Mouse (Mus musculus): ENCODE data around the gene Rpap3. TPM values are rescaled to one million over a fixed set of nuclear protein-coding genes. Genes with fewer than 3 reads are reported as not detected.

Rpap3 gene
- polyA plus RNA-seq, 1 experiment from 2014 or later: 6.9 TPM

DNA sequence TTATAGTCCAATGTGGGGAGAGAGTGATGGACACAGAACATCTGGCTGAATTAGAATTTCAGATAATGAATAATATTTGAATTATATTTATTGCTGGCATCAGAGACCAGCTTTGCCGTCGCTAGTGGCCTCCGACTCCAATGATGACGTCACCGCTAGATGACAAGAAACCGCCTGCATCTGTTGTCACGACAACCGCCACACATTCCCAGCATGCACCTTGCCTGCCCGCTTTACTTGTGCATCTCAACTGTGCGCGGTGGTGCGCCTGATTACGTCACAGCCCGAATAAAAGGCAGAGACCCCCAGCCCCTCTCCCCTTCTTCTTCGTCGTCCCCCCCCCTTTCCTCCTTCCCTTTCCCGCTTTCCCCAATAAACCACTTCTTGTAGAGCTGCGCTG, 57.4 kb downstream of the Rpap3 start:
- Histone ChIP-seq H3K9ac (no peak overlapping the region), H3K4me2 (no peak overlapping the region), H3K27ac (replicated peaks) (no peak overlapping the region), H3K36me3 (replicated peaks) (no peaks in the 10 kb centered on the region), H3K27me3 (no peaks in the 10 kb centered on the region), H3K4me3 (replicated peaks) (no peak overlapping the region), H3K4me1 (replicated peaks) (no peaks in the 10 kb centered on the region), H3K9me3 (replicated peaks) (no peaks in the 10 kb centered on the region)
- ATAC-seq (ENCODE audit: insufficient read depth): no peak
- WGBS (ENCODE audit: insufficient replicate concordance): 78% methylated on average over 18 of the region's 18 CpGs

DNA sequence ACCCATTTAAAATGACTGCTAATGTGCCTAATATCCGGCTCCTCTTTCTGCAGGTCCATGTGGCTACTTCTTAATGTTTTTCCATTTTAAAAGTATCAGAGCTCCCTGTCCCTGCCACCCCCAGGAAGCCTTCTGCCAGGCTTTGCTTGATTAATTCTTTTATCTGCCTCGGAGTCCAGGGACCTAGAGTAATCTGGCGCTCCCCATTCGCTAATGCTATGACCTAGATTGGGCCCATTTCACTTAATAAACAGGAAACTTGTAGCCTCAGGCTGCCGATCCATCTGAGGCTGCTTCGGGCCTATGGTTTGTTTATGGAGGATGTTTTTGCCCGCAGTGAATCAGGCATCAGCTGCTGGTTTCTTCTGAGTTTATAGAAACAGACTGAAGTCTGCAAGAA, 59.2 kb downstream of the Rpap3 start:
- Histone ChIP-seq H3K4me2 (no peak overlapping the region), H3K9ac (no peak overlapping the region), H3K27ac (replicated peaks) (no peak overlapping the region), H3K36me3 (replicated peaks) (no peaks in the 10 kb centered on the region), H3K4me1 (replicated peaks) (no peaks in the 10 kb centered on the region), H3K27me3 (no peaks in the 10 kb centered on the region), H3K9me3 (replicated peaks) (no peaks in the 10 kb centered on the region), H3K4me3 (replicated peaks) (no peak overlapping the region)
- WGBS (ENCODE audit: insufficient replicate concordance): 29% methylated on average over 7 of the region's 7 CpGs
- ATAC-seq (ENCODE audit: insufficient read depth): no peak

DNA sequence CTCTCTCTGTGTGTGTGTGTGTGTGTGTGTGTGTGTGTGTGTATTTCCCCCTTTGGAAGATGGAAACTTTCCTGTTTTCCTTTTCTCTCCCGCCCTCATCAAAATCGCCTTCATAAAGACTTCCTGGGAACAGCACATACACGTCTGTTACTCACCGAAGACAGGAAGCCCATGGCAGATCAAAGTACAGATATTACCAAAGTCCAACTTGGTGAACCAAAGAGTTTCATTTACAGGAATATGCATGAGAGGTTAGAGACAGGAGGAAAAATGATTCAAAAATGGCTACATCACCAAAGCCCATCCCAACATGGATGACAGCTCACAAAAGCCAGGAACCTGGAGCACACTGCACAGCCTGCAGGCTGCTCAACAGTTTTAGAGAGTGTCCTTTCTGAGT, 61.6 kb downstream of the Rpap3 start:
- Histone ChIP-seq H3K27me3 (no peaks in the 10 kb centered on the region), H3K4me2 (no peak overlapping the region), H3K9me3 (replicated peaks) (no peaks in the 10 kb centered on the region), H3K36me3 (replicated peaks) (no peaks in the 10 kb centered on the region), H3K4me1 (replicated peaks) (no peaks in the 10 kb centered on the region), H3K4me3 (replicated peaks) (no peak overlapping the region), H3K9ac (no peak overlapping the region), H3K27ac (replicated peaks) (no peak overlapping the region)
- WGBS (ENCODE audit: insufficient replicate concordance): 58% methylated on average over 4 of the region's 4 CpGs
- ATAC-seq (ENCODE audit: insufficient read depth): no peak

Other genes starting within 250 kb of the Rpap3 start
- 0.10 and 0.18 TPM in 2 replicates for gene Endou, start 25.5 kb upstream of the Rpap3 start, polyA plus RNA-seq (2015; fragmentation: Nextera tagmentation; extraction: Ambion mirVana)
- gene Rapgef3, start 62.1 kb upstream of the Rpap3 start, polyA plus RNA-seq (2015; fragmentation: Nextera tagmentation; extraction: Ambion mirVana): 1.7 and 2.1 TPM in 2 replicates
- 101 and 106 TPM in 2 replicates for gene Slc48a1, start 72.7 kb upstream of the Rpap3 start, polyA plus RNA-seq (2015; fragmentation: Nextera tagmentation; extraction: Ambion mirVana)
- gene Hdac7, start 138.7 kb upstream of the Rpap3 start, polyA plus RNA-seq (2015; fragmentation: Nextera tagmentation; extraction: Ambion mirVana): 5.7 and 6.5 TPM in 2 replicates
- 0.14 and 0.15 TPM in 2 replicates for gene Vdr, start 204.8 kb upstream of the Rpap3 start, polyA plus RNA-seq (2015; fragmentation: Nextera tagmentation; extraction: Ambion mirVana)